Mouse (Mus musculus): ENCODE results near the gene Tmem175. TPM values are rescaled to one million over a fixed set of nuclear protein-coding genes. Genes with fewer than 3 reads are reported as not detected.

Tmem175 gene
- polyA plus RNA-seq, 1 experiment from 2014 or later: 28.1 TPM

DNA sequence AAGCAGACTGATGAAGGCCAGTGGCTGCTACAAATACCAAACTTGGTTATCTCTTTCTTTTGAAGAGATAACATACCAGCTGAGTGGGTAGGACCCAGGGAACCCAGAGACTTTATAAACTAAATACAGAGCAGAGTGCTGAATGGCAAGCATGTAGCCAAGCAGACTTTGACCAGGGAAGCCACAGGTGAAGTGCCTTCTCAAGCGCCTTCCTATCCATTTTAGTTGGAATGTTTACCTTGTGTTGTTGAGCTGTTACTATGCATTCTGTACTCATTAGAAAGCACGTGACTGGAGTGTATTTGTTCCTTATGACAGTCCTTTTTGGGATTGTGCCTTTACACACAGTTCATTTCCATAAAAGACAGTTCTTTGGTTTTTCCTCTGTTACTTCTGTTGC is 14.1 kb downstream of the Tmem175 start:
- WGBS: 89% methylated on average over 2 of the region's 2 CpGs

GRCm38 (mm10) chr5:108645651-108646342 is 16.2 kb downstream of the Tmem175 start:
- no peaks in the 10 kb centered on the region for H3K9me3 ChIP-seq (replicated peaks)
- H3K4me2 ChIP-seq: no peak overlapping the region
- H3K36me3 ChIP-seq: peaks cover 92% of the 10 kb centered on the region
- no peaks in the 10 kb centered on the region for H3K4me1 ChIP-seq
- H3K4me3 ChIP-seq (replicated peaks): no peak overlapping the region
- H3K27ac ChIP-seq: no peak overlapping the region
- H3K27me3 ChIP-seq: no peaks in the 10 kb centered on the region
- no peak for ATAC-seq (replicated peaks; ENCODE audit: low FRiP score)
- H3K9ac ChIP-seq: no peak overlapping the region
- WGBS: 93% methylated on average over 9 of the region's 9 CpGs

More for the DNA sequence above, 14.1 kb downstream of the Tmem175 start:
- Histone ChIP-seq H3K36me3 (peaks cover 71% of the 10 kb centered on the region), H3K27ac (no peak overlapping the region), H3K9ac (no peak overlapping the region), H3K4me1 (no peaks in the 10 kb centered on the region), H3K4me3 (replicated peaks) (no peak overlapping the region), H3K4me2 (no peak overlapping the region), H3K27me3 (no peaks in the 10 kb centered on the region), H3K9me3 (replicated peaks) (no peaks in the 10 kb centered on the region)
- ATAC-seq (replicated peaks; ENCODE audit: low FRiP score): no peak

DNA sequence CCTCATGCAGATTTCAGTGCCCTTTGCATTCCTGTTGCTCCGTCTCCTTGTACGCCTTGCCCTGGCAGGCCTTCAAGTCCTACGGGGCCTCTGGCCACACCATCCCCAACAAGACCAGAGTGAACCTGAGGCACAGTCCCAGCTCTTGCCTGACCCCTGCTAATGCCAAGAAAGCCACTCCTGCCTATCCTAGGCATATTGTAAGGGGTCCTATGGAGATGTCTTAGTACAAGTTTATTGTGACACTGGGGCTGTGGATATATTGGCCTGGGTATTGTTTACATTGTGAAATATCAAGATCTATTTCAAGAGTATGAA is 16.7 kb downstream of the Tmem175 start:
- Histone ChIP-seq H3K9me3 (replicated peaks) (no peaks in the 10 kb centered on the region), H3K36me3 (peaks cover 92% of the 10 kb centered on the region), H3K9ac (no peak overlapping the region), H3K4me2 (no peak overlapping the region), H3K27ac (no peak overlapping the region), H3K4me3 (replicated peaks) (no peak overlapping the region), H3K4me1 (no peaks in the 10 kb centered on the region), H3K27me3 (no peaks in the 10 kb centered on the region)
- WGBS: 91% methylated on average over 3 of the region's 3 CpGs
- no peak for ATAC-seq (replicated peaks; ENCODE audit: low FRiP score)

DNA sequence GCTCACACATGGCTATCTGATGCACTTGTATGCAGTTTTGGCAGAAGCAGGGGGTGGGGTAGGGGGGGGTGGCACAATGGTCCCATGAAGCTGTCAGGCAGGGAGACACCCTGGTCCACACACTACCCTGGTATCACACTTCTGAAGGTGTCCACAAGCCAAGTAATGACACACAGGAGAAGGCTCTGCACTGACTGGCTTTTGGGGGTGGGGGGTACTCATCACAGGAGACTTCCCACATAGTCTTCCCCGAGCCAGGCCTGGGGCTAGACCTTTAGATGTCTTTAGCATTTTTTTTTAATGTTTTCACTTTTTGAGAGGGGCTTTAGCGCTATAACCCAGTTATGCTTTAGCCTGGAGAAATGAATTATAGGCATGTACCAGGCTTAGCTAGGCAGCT is 17.7 kb downstream of the Tmem175 start:
- no peak for ATAC-seq (replicated peaks; ENCODE audit: low FRiP score)
- Histone ChIP-seq H3K4me3 (replicated peaks) (no peak overlapping the region), H3K27me3 (no peaks in the 10 kb centered on the region), H3K4me1 (no peaks in the 10 kb centered on the region), H3K9ac (no peak overlapping the region), H3K4me2 (no peak overlapping the region), H3K27ac (no peak overlapping the region), H3K36me3 (peaks cover 88% of the 10 kb centered on the region), H3K9me3 (replicated peaks) (no peaks in the 10 kb centered on the region)
- WGBS: 85% methylated on average over 2 of the region's 2 CpGs

DNA sequence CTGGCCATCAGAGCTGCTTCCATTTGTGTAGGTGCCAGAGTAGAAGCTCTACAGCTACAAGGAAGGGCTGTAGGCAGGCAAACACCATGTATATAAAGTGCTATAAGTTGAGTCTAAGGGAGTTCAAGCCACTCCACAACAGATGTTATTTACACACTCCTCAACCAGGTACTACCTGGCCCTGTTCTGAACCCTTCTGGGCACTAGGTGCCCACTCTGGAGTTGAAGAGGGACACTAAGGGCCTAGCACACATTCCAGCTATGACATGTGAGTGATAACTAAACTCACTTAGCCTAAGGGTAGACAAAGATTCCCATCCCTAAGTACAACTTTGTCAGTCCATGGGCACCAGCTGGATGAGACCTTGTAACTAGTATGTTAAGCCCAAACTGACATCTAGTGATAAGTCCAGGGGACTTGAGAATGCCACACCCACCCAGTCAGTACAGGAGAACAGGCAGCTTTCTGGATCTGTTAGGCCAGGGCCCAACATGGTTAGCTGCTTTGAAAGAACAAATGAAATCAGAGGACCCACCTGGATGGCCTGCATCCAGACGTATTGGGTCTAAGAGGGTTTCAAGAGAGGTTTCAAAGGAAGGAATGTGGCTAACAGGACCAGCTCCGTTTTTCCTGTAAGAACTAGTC is 18.4 kb downstream of the Tmem175 start:
- H3K4me3 ChIP-seq (replicated peaks): no peak overlapping the region
- H3K4me1 ChIP-seq: no peaks in the 10 kb centered on the region
- 90% methylated on average over 2 of the region's 2 CpGs for WGBS
- H3K36me3 ChIP-seq: peaks cover 88% of the 10 kb centered on the region
- H3K9me3 ChIP-seq (replicated peaks): no peaks in the 10 kb centered on the region
- H3K27ac ChIP-seq: no peak overlapping the region
- H3K4me2 ChIP-seq: no peak overlapping the region
- ATAC-seq (replicated peaks; ENCODE audit: low FRiP score): no peak
- H3K27me3 ChIP-seq: no peaks in the 10 kb centered on the region
- no peak overlapping the region for H3K9ac ChIP-seq

- WGBS: 96% methylated on average over 11 of the region's 11 CpGs
Measured at GRCm38 (mm10) chr5:108648937-108649576, 19.5 kb downstream of the Tmem175 start.

DNA sequence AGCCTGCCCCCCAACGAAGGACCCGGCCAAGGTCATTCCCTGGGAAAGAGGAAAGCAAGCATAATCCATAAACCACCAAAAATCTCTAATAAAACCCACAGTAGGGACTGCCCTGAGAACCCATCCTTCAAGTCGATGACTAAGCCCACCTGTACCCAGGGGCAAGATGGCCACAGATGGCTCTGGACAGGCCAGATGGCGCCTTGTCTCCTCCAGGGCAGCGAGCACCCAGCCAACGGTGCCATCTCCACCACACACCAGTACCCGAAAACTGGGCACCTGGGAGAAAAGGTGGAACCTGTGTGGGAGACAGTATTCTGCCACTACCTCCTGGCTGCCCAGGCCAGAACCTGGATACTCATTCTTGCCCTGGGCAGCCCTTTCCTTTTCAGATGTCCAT is 20.8 kb downstream of the Tmem175 start:
- no peak for ATAC-seq (replicated peaks; ENCODE audit: low FRiP score)
- H3K36me3 ChIP-seq: peaks cover 89% of the 10 kb centered on the region
- H3K9me3 ChIP-seq (replicated peaks): no peaks in the 10 kb centered on the region
- H3K27me3 ChIP-seq: no peaks in the 10 kb centered on the region
- H3K27ac ChIP-seq: no peak overlapping the region
- no peak overlapping the region for H3K4me3 ChIP-seq (replicated peaks)
- no peaks in the 10 kb centered on the region for H3K4me1 ChIP-seq
- WGBS: 89% methylated on average over 7 of the region's 7 CpGs
- H3K4me2 ChIP-seq: no peak overlapping the region
- H3K9ac ChIP-seq: no peak overlapping the region

More at GRCm38 (mm10) chr5:108648937-108649576, 19.5 kb downstream of the Tmem175 start:
- Histone ChIP-seq H3K27me3 (no peaks in the 10 kb centered on the region), H3K4me1 (no peaks in the 10 kb centered on the region), H3K36me3 (peaks cover 88% of the 10 kb centered on the region), H3K9me3 (replicated peaks) (no peaks in the 10 kb centered on the region), H3K4me2 (no peak overlapping the region), H3K9ac (no peak overlapping the region), H3K27ac (no peak overlapping the region), H3K4me3 (replicated peaks) (no peak overlapping the region)
- ATAC-seq (replicated peaks; ENCODE audit: low FRiP score): no peak

GRCm38 (mm10) chr5:108651136-108651720 is 21.7 kb downstream of the Tmem175 start:
- Histone ChIP-seq H3K4me1 (no peaks in the 10 kb centered on the region), H3K27ac (no peak overlapping the region), H3K27me3 (no peaks in the 10 kb centered on the region), H3K36me3 (peaks cover 89% of the 10 kb centered on the region), H3K4me2 (no peak overlapping the region), H3K4me3 (replicated peaks) (no peak overlapping the region), H3K9me3 (replicated peaks) (no peaks in the 10 kb centered on the region), H3K9ac (no peak overlapping the region)
- 0 out of 2 replicates have a peak, but pooled peaks have one; percentile 10 for ATAC-seq (replicated peaks; ENCODE audit: low FRiP score)
- 82% methylated on average over 5 of the region's 5 CpGs for WGBS

DNA sequence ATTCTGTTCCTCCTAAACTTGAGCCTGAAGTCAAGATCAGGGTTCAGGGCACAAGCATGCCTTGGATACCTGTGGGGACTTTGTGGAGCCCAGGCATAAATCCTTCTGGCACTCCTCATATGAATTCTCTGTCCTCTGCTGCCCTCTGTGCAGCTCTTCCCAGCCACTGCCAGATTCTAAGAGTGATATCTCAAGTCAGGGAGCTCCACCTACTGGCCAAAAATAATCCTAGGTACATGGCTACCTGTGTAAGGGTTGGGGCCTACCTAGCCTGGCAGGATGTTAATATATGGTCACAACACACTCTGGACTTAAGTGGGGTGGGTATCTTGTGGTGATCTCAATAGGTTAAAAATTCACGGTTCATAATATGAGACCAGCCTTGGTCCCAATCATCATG is 22.3 kb downstream of the Tmem175 start:
- Histone ChIP-seq H3K9ac (no peak overlapping the region), H3K27me3 (no peaks in the 10 kb centered on the region), H3K4me1 (no peaks in the 10 kb centered on the region), H3K4me2 (no peak overlapping the region), H3K9me3 (replicated peaks) (no peaks in the 10 kb centered on the region), H3K27ac (no peak overlapping the region), H3K36me3 (peaks cover 89% of the 10 kb centered on the region), H3K4me3 (replicated peaks) (no peak overlapping the region)
- 57% methylated on average over 1 of the region's 1 CpGs for WGBS
- ATAC-seq (replicated peaks; ENCODE audit: low FRiP score): peak; percentile 75; the same call in 1 of the 2 replicates

- H3K27me3 ChIP-seq: no peaks in the 10 kb centered on the region
- no peak overlapping the region for H3K9ac ChIP-seq
- no peaks in the 10 kb centered on the region for H3K9me3 ChIP-seq (replicated peaks)
- peaks cover 84% of the 10 kb centered on the region for H3K36me3 ChIP-seq
- 91% methylated on average over 6 of the region's 6 CpGs for WGBS
- no peak for ATAC-seq (replicated peaks; ENCODE audit: low FRiP score)
- H3K4me1 ChIP-seq: no peaks in the 10 kb centered on the region
- H3K4me3 ChIP-seq (replicated peaks): no peak overlapping the region
- no peak overlapping the region for H3K27ac ChIP-seq
- no peak overlapping the region for H3K4me2 ChIP-seq
Measured at GRCm38 (mm10) chr5:108653341-108653740, 23.8 kb downstream of the Tmem175 start.

DNA sequence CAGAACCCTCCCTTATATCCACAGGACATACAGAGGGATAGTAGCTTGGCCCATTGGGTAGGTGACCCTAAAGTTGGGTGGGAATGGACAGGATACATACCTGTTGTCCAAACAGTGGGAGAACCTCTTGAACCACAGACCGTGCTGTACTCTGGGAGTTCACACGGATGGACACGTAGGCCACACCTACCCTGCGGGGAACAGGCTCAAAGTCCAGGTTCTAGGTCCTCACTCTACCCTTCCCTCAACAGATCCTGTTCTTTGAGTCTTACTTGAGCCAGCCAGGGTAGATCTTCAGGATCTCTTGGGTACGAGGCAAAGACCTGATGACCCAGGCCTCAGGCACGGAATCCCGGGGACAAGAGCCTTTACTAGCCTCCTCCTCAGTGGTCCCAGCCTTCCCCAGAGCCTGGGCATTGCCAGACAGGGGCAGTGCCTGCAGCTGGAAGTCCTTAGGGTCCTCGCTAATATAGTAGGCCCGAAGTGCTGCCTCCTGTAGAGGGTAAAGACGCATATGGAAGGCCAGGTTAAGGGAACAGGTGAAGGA is 24.9 kb downstream of the Tmem175 start:
- H3K27me3 ChIP-seq: no peaks in the 10 kb centered on the region
- H3K36me3 ChIP-seq: peaks cover 72% of the 10 kb centered on the region
- no peak overlapping the region for H3K27ac ChIP-seq
- no peak overlapping the region for H3K9ac ChIP-seq
- 92% methylated on average over 10 of the region's 10 CpGs for WGBS
- no peak overlapping the region for H3K4me2 ChIP-seq
- H3K9me3 ChIP-seq (replicated peaks): no peaks in the 10 kb centered on the region
- ATAC-seq (replicated peaks; ENCODE audit: low FRiP score): no peak
- H3K4me3 ChIP-seq (replicated peaks): no peak overlapping the region
- H3K4me1 ChIP-seq: peaks cover 6% of the 10 kb centered on the region

DNA sequence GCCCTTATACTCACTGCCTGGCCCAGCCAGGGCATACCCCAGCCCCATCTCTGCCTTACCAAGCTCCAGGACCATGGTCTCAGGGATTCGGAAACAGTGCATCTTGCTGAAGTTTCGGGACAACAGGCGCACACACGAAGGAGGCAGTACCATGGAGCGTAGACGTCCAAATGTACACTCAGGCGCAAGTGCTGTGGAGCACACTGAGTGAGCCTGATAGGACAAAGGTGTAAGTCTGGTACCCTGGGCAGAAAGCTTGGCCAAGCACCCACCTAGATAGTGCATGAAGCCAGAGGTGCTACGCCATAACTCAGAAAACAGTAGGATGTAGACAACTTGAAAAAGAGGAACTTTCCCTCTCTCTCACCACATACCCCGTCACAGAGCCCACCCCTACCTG is 25.8 kb downstream of the Tmem175 start:
- WGBS: 96% methylated on average over 9 of the region's 9 CpGs
- H3K27me3 ChIP-seq: no peaks in the 10 kb centered on the region
- H3K9ac ChIP-seq: no peak overlapping the region
- H3K9me3 ChIP-seq (replicated peaks): no peaks in the 10 kb centered on the region
- peaks cover 63% of the 10 kb centered on the region for H3K36me3 ChIP-seq
- ATAC-seq (replicated peaks; ENCODE audit: low FRiP score): no peak
- no peak overlapping the region for H3K27ac ChIP-seq
- no peak overlapping the region for H3K4me3 ChIP-seq (replicated peaks)
- no peak overlapping the region for H3K4me2 ChIP-seq
- peaks cover 14% of the 10 kb centered on the region for H3K4me1 ChIP-seq

All from kidney, embryonic 15.5 days (tissue).